Mouse (Mus musculus) frontal cortex, adult 2 months (tissue): ENCODE results near the gene Tmem145. TPM values are rescaled to one million over a fixed set of nuclear protein-coding genes. Genes with fewer than 3 reads are reported as not detected.
A peak's percentile ranks its signal among the peaks of the same experiment; 100 is the strongest.

Experiments
- DNase-seq, 2 experiments: peaks; one replicate each; pipeline ENCODE4 v3.0.0; 2022; ENCODE audit warnings: low spot score in 1 of 2; ENCODE audit errors: extremely low spot score in 1 of 2
- polyA plus RNA-seq: library from polyadenylated mRNA; depleted of rRNA; stranded (reverse); fragments of >200 nt; gene quantifications from 2 replicates; pipeline ENCODE4 v1.2.3, GENCODE M21; 2012

Gene Tmem145
- polyA plus RNA-seq, 1 experiment, result 74.6 TPM

- no peak for DNase-seq
Observed at GRCm38 (mm10) chr7:25275555-25276298, 30.2 kb upstream of the Tmem145 start.

- no peak for DNase-seq
Observed at GRCm38 (mm10) chr7:25277405-25277804, 28.5 kb upstream of the Tmem145 start.

DNA sequence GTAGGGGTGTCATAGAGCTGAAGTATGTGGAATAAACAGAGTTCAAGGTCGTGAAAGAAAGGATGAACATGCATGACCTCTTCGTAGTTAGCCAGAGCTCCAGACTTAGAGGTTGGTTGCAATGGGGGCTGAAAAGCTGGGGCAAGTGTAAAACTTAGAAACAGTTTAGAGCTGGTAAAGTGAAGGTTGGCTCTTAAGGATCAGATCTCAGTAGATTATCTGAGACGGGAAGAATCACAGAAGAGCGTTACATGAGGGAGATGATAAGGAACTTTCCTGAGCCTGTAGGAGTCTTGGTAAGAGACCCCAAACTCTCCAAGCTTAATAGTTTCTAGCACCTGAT lies 27.9 kb upstream of the Tmem145 start:
- DNase-seq, result no peak

GRCm38 (mm10) chr7:25278341-25279075 lies 27.4 kb upstream of the Tmem145 start:
- peak; percentile 85 to 90 for DNase-seq

- peak; percentile 82 to 90 for DNase-seq
Observed at GRCm38 (mm10) chr7:25279076-25279860, 26.6 kb upstream of the Tmem145 start.

DNA sequence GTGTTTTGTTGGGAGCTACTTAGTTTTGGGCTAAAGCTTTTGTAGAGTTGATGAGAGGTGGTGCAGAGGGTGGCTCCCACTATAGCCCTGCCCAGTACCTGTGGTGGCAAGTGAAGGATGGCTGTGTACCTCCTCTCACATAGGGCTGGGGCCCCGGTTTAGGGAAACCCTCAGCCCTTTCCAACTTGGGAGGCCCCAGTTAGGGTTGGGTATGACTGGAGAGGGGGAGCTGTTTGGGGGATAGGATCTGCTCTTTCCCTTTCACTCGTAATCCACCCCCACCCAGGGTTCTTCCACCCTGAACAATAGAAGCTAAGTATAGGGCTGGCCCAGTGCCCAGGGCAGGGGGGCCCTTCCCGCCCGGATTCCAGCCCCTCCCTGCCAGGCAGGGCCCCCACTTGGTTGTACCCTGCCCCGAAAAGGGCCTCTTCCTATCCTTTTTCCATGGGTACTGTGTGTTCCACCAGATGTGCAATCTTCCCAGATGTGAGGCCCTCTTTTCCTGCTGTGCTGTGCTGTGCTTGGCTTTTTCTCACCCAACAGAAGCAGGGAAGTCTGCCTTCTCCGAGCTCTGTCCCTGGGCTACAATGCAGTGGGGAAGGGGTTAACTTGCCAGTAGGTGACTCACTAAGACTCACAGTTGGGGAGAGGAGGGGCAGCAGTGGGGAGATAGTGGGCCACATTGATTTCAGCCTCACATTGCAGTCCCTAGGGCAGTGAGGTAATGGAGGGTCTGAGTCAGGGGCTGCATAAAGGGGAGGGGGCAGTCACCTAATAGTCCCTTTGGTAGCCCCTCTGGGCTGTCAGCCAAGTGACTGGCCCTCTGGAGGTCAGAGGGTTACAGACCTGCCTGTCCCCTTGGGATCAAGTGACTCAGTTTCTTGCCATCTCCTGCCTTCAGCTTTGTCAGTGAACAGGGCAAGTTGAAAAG lies 25.8 kb upstream of the Tmem145 start:
- DNase-seq, result no peak

- DNase-seq, result no peak
Observed at GRCm38 (mm10) chr7:25281166-25281733, 24.7 kb upstream of the Tmem145 start.

DNA sequence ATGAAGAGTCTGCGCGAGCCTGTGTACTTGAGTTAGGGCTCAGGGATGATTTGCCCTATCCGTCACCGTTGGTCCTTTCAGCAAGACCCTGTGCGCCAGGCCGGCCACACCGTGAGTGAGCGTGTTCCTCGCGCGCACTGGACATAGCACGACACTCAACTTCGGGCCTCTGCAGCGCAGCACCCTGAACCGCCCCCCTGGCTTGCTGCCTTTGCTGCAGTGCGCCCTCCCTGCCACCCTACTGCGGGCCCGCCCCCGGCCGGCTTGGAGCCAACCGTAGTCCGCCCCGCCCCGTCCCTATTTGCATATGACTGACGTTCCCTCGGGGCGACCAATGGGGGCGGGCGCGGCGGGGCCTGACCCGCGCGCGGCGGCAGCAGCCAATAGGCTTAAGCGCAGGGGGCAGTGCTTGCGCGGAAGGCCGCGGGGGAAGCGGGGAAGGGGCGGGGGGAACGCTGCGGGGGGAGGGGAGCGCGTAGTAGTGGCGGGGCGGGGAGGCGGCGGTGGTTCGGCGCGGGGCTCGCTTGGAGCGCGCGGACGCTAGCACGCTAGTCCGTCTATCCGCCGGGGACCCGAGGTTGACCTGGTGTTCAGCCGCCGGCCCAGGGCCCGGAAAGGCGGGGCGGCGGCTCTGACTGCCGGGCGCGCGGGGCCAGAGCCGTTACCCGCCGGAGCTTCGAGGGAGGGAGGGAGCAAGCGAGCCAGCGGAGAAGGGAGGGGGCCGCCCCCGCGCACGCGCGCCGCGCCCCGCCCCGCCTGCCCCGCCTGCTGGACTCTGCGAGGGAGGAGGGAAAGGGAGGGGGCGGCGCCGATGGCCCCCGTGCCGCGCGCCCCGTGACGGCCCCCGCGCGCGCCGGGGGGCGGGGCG lies 23.9 kb upstream of the Tmem145 start:
- peak; percentile 91 to 97 for DNase-seq

DNA sequence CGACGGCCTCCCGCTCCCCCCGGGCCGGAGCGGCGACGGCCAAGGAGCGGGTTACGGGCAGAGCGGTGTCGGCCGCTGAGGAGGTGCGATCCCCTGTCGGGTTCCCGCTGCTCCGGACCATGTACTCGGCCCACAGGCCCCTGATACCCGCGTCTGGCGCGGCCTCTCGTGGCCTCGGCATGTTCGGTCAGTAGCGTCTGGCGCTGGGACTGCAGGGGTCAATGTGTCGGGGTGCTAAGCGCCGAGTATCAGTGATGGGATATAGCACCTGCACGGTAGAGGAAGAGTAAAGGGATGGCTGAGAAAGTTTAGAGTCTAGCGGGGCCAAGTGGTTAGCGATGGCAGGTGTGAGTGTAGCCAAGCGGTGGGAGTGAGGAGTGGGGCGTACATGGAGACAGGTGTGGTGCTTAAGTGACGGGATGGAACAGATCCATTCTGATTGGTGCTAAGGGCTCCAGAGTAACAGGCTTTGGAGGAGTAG lies 23.1 kb upstream of the Tmem145 start:
- no peak for DNase-seq

DNA sequence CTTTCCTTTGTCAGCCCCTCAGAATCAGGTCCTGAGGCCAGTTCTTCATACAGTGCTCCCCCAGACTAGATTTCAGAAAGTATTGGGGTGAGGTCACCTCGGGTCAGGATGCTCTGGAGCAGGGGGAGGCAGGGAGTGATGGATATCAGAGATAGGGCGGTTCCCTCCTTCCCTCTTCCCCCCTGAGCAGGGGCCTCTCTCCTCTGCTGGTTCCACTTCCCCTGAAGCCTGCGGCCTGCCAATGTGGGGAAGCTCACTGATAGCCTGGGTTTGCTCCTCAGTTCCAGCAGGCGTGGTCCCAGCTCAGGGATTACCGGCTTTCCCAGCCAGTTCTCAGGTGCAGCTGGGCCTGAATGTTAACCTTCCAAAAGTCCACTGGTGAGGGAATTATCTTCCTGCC lies 22.3 kb upstream of the Tmem145 start:
- no peak for DNase-seq

- DNase-seq, result no peak
Observed at GRCm38 (mm10) chr7:25284171-25284570, 21.7 kb upstream of the Tmem145 start.

GRCm38 (mm10) chr7:25284766-25285165 lies 21.1 kb upstream of the Tmem145 start:
- no peak for DNase-seq

- no peak for DNase-seq
Observed at GRCm38 (mm10) chr7:25285511-25286238, 20.2 kb upstream of the Tmem145 start.

- DNase-seq, result no peak
Observed at GRCm38 (mm10) chr7:25286989-25287388, 18.9 kb upstream of the Tmem145 start.

DNA sequence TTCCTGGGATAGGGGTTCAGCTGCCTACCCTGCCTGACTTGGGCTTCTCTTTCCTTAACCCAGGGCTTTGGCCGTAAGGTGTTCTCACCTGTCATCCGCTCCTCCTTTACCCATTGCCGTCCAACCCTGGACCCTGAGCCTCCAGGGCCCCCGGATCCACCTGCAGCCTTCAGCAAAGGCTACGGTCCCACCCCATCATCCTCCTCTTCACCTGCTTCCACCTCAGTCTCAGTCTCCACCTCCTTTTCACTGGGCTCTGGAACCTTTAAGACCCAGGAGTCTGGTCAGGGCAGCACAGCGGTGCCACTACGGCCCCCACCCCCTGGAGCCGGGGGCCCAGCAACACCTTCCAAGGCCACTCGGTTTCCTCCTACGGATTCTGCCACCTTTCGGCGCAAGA lies 17.9 kb upstream of the Tmem145 start:
- no peak for DNase-seq

DNA sequence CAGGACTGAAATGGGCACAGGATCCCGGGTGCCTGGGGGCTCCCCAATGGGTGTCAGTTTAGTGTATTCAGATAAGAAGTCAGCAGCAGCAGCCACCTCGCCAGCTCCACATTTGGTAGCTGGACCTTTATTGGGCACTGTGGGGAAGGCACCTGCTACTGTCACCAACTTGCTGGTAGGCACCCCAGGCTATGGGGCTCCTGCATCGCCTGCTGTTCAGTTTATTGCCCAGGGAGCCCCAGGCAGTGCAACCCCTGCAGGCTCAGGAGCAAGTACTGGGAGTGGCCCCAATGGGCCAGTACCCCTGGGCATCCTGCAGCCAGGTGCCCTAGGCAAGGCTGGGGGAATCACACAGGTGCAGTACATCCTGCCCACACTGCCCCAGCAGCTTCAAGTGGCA lies 17.2 kb upstream of the Tmem145 start:
- DNase-seq, result no peak

DNA sequence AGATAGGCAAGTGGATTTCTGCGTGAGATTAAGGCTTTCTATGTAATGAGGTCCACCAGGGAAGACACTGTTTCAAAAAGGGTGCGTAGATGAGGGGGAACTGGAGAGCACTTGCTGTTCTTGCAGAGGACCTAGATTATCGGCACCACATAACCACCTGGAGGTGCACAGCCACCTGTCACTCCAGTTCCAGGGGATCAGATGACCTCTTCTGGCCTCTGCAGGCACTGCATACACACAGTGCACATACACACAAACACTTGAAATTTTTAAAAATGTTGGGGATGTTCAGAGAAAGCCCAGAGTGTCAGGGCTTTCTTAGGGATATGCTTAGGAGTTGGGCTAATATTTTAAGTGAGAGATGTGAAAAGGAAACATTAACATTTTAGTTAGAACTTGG lies 16.0 kb upstream of the Tmem145 start:
- no peak for DNase-seq

GRCm38 (mm10) chr7:25290463-25290862 lies 15.4 kb upstream of the Tmem145 start:
- DNase-seq, result no peak
